Mouse (Mus musculus): ENCODE measurements around the gene Klf5. TPM values are rescaled to one million over a fixed set of nuclear protein-coding genes. Genes with fewer than 3 reads are reported as not detected.

The Klf5 gene
- polyA plus RNA-seq, 1 experiment = 1.8 TPM

GRCm38 (mm10) chr14:99280825-99281433, 17.6 kb upstream of the Klf5 start:
- TF ChIP-seq FLI1 (IDR thresholded peaks at IDR 0.05; ENCODE audit: low read length) (no peak), GATA1 (IDR thresholded peaks at IDR 0.05; ENCODE audit: borderline replicate concordance, low read length) (no peak)
- no peak overlapping the region for H3K4me3 ChIP-seq (replicated peaks)
- H3K9me3 ChIP-seq = no peaks in the 10 kb centered on the region
- H3K36me3 ChIP-seq (replicated peaks; ENCODE audit: low read length) = no peaks in the 10 kb centered on the region
- no peaks in the 10 kb centered on the region for H3K27me3 ChIP-seq (replicated peaks)
- H3K4me1 ChIP-seq = peaks cover 23% of the 10 kb centered on the region

- H3K9me3 ChIP-seq = no peaks in the 10 kb centered on the region
- H3K27me3 ChIP-seq (replicated peaks) = no peaks in the 10 kb centered on the region
- H3K36me3 ChIP-seq (replicated peaks; ENCODE audit: low read length) = no peaks in the 10 kb centered on the region
- H3K4me1 ChIP-seq = peaks cover 13% of the 10 kb centered on the region
- TF ChIP-seq GATA1 (IDR thresholded peaks at IDR 0.05; ENCODE audit: borderline replicate concordance, low read length) (no peak), FLI1 (IDR thresholded peaks at IDR 0.05; ENCODE audit: low read length) (no peak)
- no peak overlapping the region for H3K4me3 ChIP-seq (replicated peaks)
Observed at GRCm38 (mm10) chr14:99285486-99285885, 13.0 kb upstream of the Klf5 start.

- Histone ChIP-seq H3K36me3 (replicated peaks; ENCODE audit: low read length) (no peaks in the 10 kb centered on the region), H3K9me3 (no peaks in the 10 kb centered on the region), H3K27me3 (replicated peaks) (peaks cover 5% of the 10 kb centered on the region), H3K4me1 (no peaks in the 10 kb centered on the region), H3K4me3 (replicated peaks) (no peak overlapping the region)
- TF ChIP-seq FLI1 (IDR thresholded peaks at IDR 0.05; ENCODE audit: low read length) (no peak), GATA1 (IDR thresholded peaks at IDR 0.05; ENCODE audit: borderline replicate concordance, low read length) (no peak)
Observed at GRCm38 (mm10) chr14:99292176-99292575, 6.3 kb upstream of the Klf5 start.

GRCm38 (mm10) chr14:99294424-99294823, 4.1 kb upstream of the Klf5 start:
- no peaks in the 10 kb centered on the region for H3K36me3 ChIP-seq (replicated peaks; ENCODE audit: low read length)
- H3K9me3 ChIP-seq = no peaks in the 10 kb centered on the region
- no peak overlapping the region for H3K4me3 ChIP-seq (replicated peaks)
- peaks cover 26% of the 10 kb centered on the region for H3K27me3 ChIP-seq (replicated peaks)
- TF ChIP-seq FLI1 (IDR thresholded peaks at IDR 0.05; ENCODE audit: low read length) (no peak), GATA1 (IDR thresholded peaks at IDR 0.05; ENCODE audit: borderline replicate concordance, low read length) (no peak)
- peaks cover 17% of the 10 kb centered on the region for H3K4me1 ChIP-seq

GRCm38 (mm10) chr14:99295606-99296341, 2.7 kb upstream of the Klf5 start:
- H3K27me3 ChIP-seq (replicated peaks) = peaks cover 35% of the 10 kb centered on the region
- H3K9me3 ChIP-seq = no peaks in the 10 kb centered on the region
- TF ChIP-seq GATA1 (IDR thresholded peaks at IDR 0.05; ENCODE audit: borderline replicate concordance, low read length) (no peak), FLI1 (IDR thresholded peaks at IDR 0.05; ENCODE audit: low read length) (no peak)
- no peak overlapping the region for H3K4me3 ChIP-seq (replicated peaks)
- H3K36me3 ChIP-seq (replicated peaks; ENCODE audit: low read length) = no peaks in the 10 kb centered on the region
- H3K4me1 ChIP-seq = peaks cover 21% of the 10 kb centered on the region

- Histone ChIP-seq H3K4me1 (peaks cover 21% of the 10 kb centered on the region), H3K9me3 (no peaks in the 10 kb centered on the region), H3K36me3 (replicated peaks; ENCODE audit: low read length) (no peaks in the 10 kb centered on the region), H3K27me3 (replicated peaks) (peaks cover 35% of the 10 kb centered on the region), H3K4me3 (replicated peaks) (peak overlapping the region; percentile 93)
- no peak for TF ChIP-seq FLI1 (IDR thresholded peaks at IDR 0.05; ENCODE audit: low read length)
- TF ChIP-seq GATA1 (IDR thresholded peaks at IDR 0.05; ENCODE audit: borderline replicate concordance, low read length) = no peak
Observed at GRCm38 (mm10) chr14:99299022-99299481, 561 bp downstream of the Klf5 start.

GRCm38 (mm10) chr14:99299701-99300191, 1.3 kb downstream of the Klf5 start:
- Histone ChIP-seq H3K36me3 (replicated peaks; ENCODE audit: low read length) (no peaks in the 10 kb centered on the region), H3K4me1 (peaks cover 21% of the 10 kb centered on the region), H3K9me3 (no peaks in the 10 kb centered on the region), H3K4me3 (replicated peaks) (peak overlapping the region; percentile 93), H3K27me3 (replicated peaks) (peaks cover 30% of the 10 kb centered on the region)
- TF ChIP-seq FLI1 (IDR thresholded peaks at IDR 0.05; ENCODE audit: low read length) (no peak), GATA1 (IDR thresholded peaks at IDR 0.05; ENCODE audit: borderline replicate concordance, low read length) (no peak)

- H3K4me1 ChIP-seq = peaks cover 21% of the 10 kb centered on the region
- no peaks in the 10 kb centered on the region for H3K36me3 ChIP-seq (replicated peaks; ENCODE audit: low read length)
- H3K27me3 ChIP-seq (replicated peaks) = peaks cover 30% of the 10 kb centered on the region
- H3K9me3 ChIP-seq = no peaks in the 10 kb centered on the region
- no peak for TF ChIP-seq GATA1 (IDR thresholded peaks at IDR 0.05; ENCODE audit: borderline replicate concordance, low read length)
- no peak for TF ChIP-seq FLI1 (IDR thresholded peaks at IDR 0.05; ENCODE audit: low read length)
- H3K4me3 ChIP-seq (replicated peaks) = no peak overlapping the region
Observed at GRCm38 (mm10) chr14:99301472-99301871, 3.0 kb downstream of the Klf5 start.

- Histone ChIP-seq H3K4me1 (peaks cover 5% of the 10 kb centered on the region), H3K4me3 (replicated peaks) (no peak overlapping the region), H3K27me3 (replicated peaks) (peaks cover 10% of the 10 kb centered on the region), H3K9me3 (no peaks in the 10 kb centered on the region), H3K36me3 (replicated peaks; ENCODE audit: low read length) (no peaks in the 10 kb centered on the region)
- TF ChIP-seq GATA1 (IDR thresholded peaks at IDR 0.05; ENCODE audit: borderline replicate concordance, low read length) = no peak
- TF ChIP-seq FLI1 (IDR thresholded peaks at IDR 0.05; ENCODE audit: low read length) = no peak
Observed at GRCm38 (mm10) chr14:99304387-99304786, 5.9 kb downstream of the Klf5 start.
